In the genomic region with DNA sequence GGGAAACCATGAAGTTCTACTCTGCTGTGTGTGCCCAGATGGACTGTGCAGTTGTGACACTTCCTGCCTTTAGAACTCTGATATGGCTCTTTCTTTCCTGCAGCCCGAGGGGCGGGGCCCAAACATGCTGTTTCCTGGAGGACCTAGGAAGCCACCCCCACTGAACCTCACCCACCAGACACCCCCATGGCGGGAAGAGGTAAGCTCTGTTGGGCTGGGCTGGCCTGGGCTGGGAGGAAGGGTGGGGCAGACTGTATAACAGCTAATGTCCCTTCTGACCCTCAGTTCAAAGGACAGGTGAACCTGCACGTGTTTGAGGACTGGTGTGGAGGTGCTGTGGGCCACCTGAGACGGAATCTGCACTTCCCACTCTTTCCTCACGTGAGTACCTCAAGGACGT, we compare ENCODE assay signal across 15 mouse cellular contexts. TPM values are rescaled to one million over a fixed set of nuclear protein-coding genes. Genes with fewer than 3 reads are reported as not detected.
A peak's percentile ranks its signal among the peaks of the same experiment; 100 is the strongest.
DNase-seq lines count a peak whose midpoint lies in the region; ATAC-seq and TF ChIP-seq lines count a peak whose summit lies in the region.
"Had no signal": no experiment of that assay in that cellular context is flagged by ENCODE, and none has a peak within 500 bp of the region (broad histone marks: within the 10 kb centered on the region; RNA-seq: fewer than 3 reads in every experiment).

No protein-coding gene starts in this region.

- peak overlapping the region; percentile 43 for H3K4me3 ChIP-seq in E14TG2a.4 (replicated peaks; ENCODE audit: low read length)
- no peak overlapping the region for H3K4me3 ChIP-seq in intestine, embryonic 14.5 days (ENCODE audit: low read depth, low read length)
- H3K4me3 ChIP-seq in midbrain, embryonic 11.5 days (ENCODE audit: low read depth, low read length), result no peak overlapping the region
- H3K4me3 ChIP-seq: hindbrain, embryonic 12.5 days had no signal

- H3K4me2 ChIP-seq in intestine, embryonic 14.5 days (ENCODE audit: low read length), result no peak overlapping the region
- H3K4me2 ChIP-seq in midbrain, embryonic 11.5 days, result no peak overlapping the region
- H3K4me2 ChIP-seq: hindbrain, embryonic 12.5 days had no signal

- WGBS in intestine, embryonic 14.5 days, result 68% methylated on average over 7 of the region's 7 CpGs
- WGBS in midbrain, embryonic 11.5 days, result 85% methylated on average over 7 of the region's 7 CpGs

- ATAC-seq in intestine, embryonic 14.5 days (replicated peaks; ENCODE audit: low FRiP score, low TSS enrichment, low read depth), result peak; percentile 20; the same call in 1 of the 2 replicates
- ATAC-seq in megakaryocyte, adult 5-6 weeks (ENCODE audit: poor library complexity, severe bottlenecking), result peak; percentile 80
- ATAC-seq in midbrain, embryonic 11.5 days (ENCODE audit: low FRiP score), result no peak

- 0 out of 2 replicates have a peak, but pooled peaks cover 5% of the 10 kb centered on the region for H3K27me3 ChIP-seq in E14TG2a.4 (ENCODE audit: insufficient read depth, low read length)
- no peaks in the 10 kb centered on the region for H3K27me3 ChIP-seq in intestine, embryonic 14.5 days (replicated peaks; ENCODE audit: control insufficient read depth, insufficient read depth, low read length)
- H3K27me3 ChIP-seq in midbrain, embryonic 11.5 days (ENCODE audit: control insufficient read depth, insufficient read depth, low read length), result no peaks in the 10 kb centered on the region
- H3K27me3 ChIP-seq: hindbrain, embryonic 12.5 days had no signal

- no peak for TF ChIP-seq CTCF in E14TG2a.4 (conservative IDR thresholded peaks at IDR 0.05; ENCODE audit: low read length)

- no peak overlapping the region for H3K27ac ChIP-seq in intestine, embryonic 14.5 days (ENCODE audit: low read depth)
- no peak overlapping the region for H3K27ac ChIP-seq in midbrain, embryonic 11.5 days (ENCODE audit: low read depth, low read length)
- H3K27ac ChIP-seq: hindbrain, embryonic 12.5 days had no signal

- H3K4me1 ChIP-seq in E14TG2a.4 (replicated peaks; ENCODE audit: low read depth, low read length), result peaks cover 90% of the 10 kb centered on the region
- H3K4me1 ChIP-seq in intestine, embryonic 14.5 days (replicated peaks; ENCODE audit: control insufficient read depth, insufficient read depth, low read length), result peaks cover 15% of the 10 kb centered on the region; the same call in 1 of the 2 replicates
- peaks cover 11% of the 10 kb centered on the region for H3K4me1 ChIP-seq in midbrain, embryonic 11.5 days (ENCODE audit: control insufficient read depth, insufficient read depth, low read length)

- H3K9me3 ChIP-seq in E14TG2a.4 (ENCODE audit: low read length), result no peaks in the 10 kb centered on the region
- H3K9me3 ChIP-seq in intestine, embryonic 14.5 days (ENCODE audit: control insufficient read depth, low read length), result no peaks in the 10 kb centered on the region
- no peaks in the 10 kb centered on the region for H3K9me3 ChIP-seq in midbrain, embryonic 11.5 days (ENCODE audit: control insufficient read depth, low read length)
- H3K9me3 ChIP-seq: hindbrain, embryonic 12.5 days had no signal

- H3K9ac ChIP-seq in intestine, embryonic 14.5 days (ENCODE audit: low read length), result no peak overlapping the region
- no peak overlapping the region for H3K9ac ChIP-seq in midbrain, embryonic 11.5 days (ENCODE audit: low read length)
- H3K9ac ChIP-seq: hindbrain, embryonic 12.5 days had no signal

- H3K36me3 ChIP-seq in E14TG2a.4 (ENCODE audit: insufficient read depth, low read length), result peaks cover 71% of the 10 kb centered on the region
- H3K36me3 ChIP-seq in intestine, embryonic 14.5 days (ENCODE audit: control insufficient read depth, insufficient read depth, low read length), result peaks cover 23% of the 10 kb centered on the region
- peaks cover 14% of the 10 kb centered on the region; the same call in 1 of the 2 replicates for H3K36me3 ChIP-seq in midbrain, embryonic 11.5 days (ENCODE audit: control insufficient read depth, insufficient read depth, low read length)

- peak; percentile 2 for DNase-seq in adrenal gland, postnatal 14 days
- DNase-seq in adrenal gland, postnatal 10 days, result no peak
- no peak for DNase-seq in intestine, embryonic 14.5 days (ENCODE audit: low spot score)
- no peak for DNase-seq in midbrain, embryonic 11.5 days (ENCODE audit: low spot score, missing footprints)
- DNase-seq in embryo, embryonic 9.5 days (ENCODE audit: extremely low spot score), result no peak
- no peak for DNase-seq in right cerebral cortex, postnatal 36 days (ENCODE audit: low spot score in 2 of 2)
- DNase-seq: cerebellum, adult 2 months had no signal

RNA-seq across cellular contexts. Expression of a gene that starts 3.3 kb away (rescaled TPM):
- 1.4 and 2.7 TPM in 2 replicates for total RNA-seq in adrenal gland, postnatal 14 days (2021)
- 1 to 10 TPM; 2.0 to 5.1 TPM for total RNA-seq in adrenal gland, postnatal 10 days (2021)
- 9.2 and 13.6 TPM in 2 replicates for polyA plus RNA-seq in intestine, embryonic 14.5 days (2014; fragmentation: Nextera tagmentation; extraction: Ambion mirVana)
- total RNA-seq in megakaryocyte, adult 5-6 weeks (2015), result 1.5 and 3.0 TPM in 2 replicates
- total RNA-seq in megakaryocyte, adult 5-6 weeks (2017), result 1.7 and 2.5 TPM in 2 replicates
- polyA plus RNA-seq in midbrain, embryonic 11.5 days (2014; fragmentation: Nextera tagmentation; extraction: Ambion mirVana), result 18.8 and 19.5 TPM in 2 replicates
- total RNA-seq: heart, adult 8-10 months had no signal

RNA-seq across cellular contexts. Expression of a gene that starts 13.8 kb away (rescaled TPM):
- 0.96 and 3.5 TPM in 2 replicates for total RNA-seq in adrenal gland, postnatal 14 days (2021)
- 1 to 10 TPM in 1 of 2 experiments, under 1 TPM in 1; 0.94 to 1.5 TPM for total RNA-seq in adrenal gland, postnatal 10 days (2021)
- 11.6 and 14.7 TPM in 2 replicates for polyA plus RNA-seq in intestine, embryonic 14.5 days (2014; fragmentation: Nextera tagmentation; extraction: Ambion mirVana)
- 6.7 and 9.7 TPM in 2 replicates for total RNA-seq in megakaryocyte, adult 5-6 weeks (2015)
- 3.8 and 6.1 TPM in 2 replicates for total RNA-seq in megakaryocyte, adult 5-6 weeks (2017)
- polyA plus RNA-seq in midbrain, embryonic 11.5 days (2014; fragmentation: Nextera tagmentation; extraction: Ambion mirVana), result 0.82 and 0.84 TPM in 2 replicates
- total RNA-seq: left cerebral cortex, postnatal 10 days had no signal

RNA-seq across cellular contexts. Expression of a gene that starts 35.2 kb away (rescaled TPM):
- total RNA-seq in adrenal gland, postnatal 14 days (2021), result not detected in 2 replicates
- total RNA-seq in adrenal gland, postnatal 10 days (2021), result not detected
- polyA plus RNA-seq in intestine, embryonic 14.5 days (2014; fragmentation: Nextera tagmentation; extraction: Ambion mirVana), result not detected in 2 replicates
- not detected in 2 replicates for total RNA-seq in megakaryocyte, adult 5-6 weeks (2015)
- not detected in 2 replicates for total RNA-seq in megakaryocyte, adult 5-6 weeks (2017)
- not detected in 2 replicates for polyA plus RNA-seq in midbrain, embryonic 11.5 days (2014; fragmentation: Nextera tagmentation; extraction: Ambion mirVana)
- total RNA-seq: heart, adult 8-10 months; left cerebral cortex, postnatal 10 days had no signal
- polyA plus RNA-seq: cerebellum, adult 2 months; embryonic facial prominence, embryonic 14.5 days; hindbrain, embryonic 12.5 days; lung, embryonic 16.5 days; urinary bladder, adult 2 months had no signal

RNA-seq across cellular contexts. Expression of a gene that starts 36.2 kb away (rescaled TPM):
- 7.5 and 10.0 TPM in 2 replicates for total RNA-seq in adrenal gland, postnatal 14 days (2021)
- total RNA-seq in adrenal gland, postnatal 10 days (2021), result 10 to 100 TPM in 1 of 2 experiments, 1 to 10 TPM in 1; 8.3 to 10.6 TPM
- polyA plus RNA-seq in intestine, embryonic 14.5 days (2014; fragmentation: Nextera tagmentation; extraction: Ambion mirVana), result 10.6 and 11.2 TPM in 2 replicates
- 7.5 and 9.3 TPM in 2 replicates for total RNA-seq in megakaryocyte, adult 5-6 weeks (2015)
- 7.7 and 8.2 TPM in 2 replicates for total RNA-seq in megakaryocyte, adult 5-6 weeks (2017)
- polyA plus RNA-seq in midbrain, embryonic 11.5 days (2014; fragmentation: Nextera tagmentation; extraction: Ambion mirVana), result 1.2 and 1.8 TPM in 2 replicates

RNA-seq across cellular contexts. Expression of a gene that starts 46.5 kb away (rescaled TPM):
- total RNA-seq in adrenal gland, postnatal 14 days (2021), result 0.89 and 1.4 TPM in 2 replicates
- total RNA-seq in adrenal gland, postnatal 10 days (2021), result 1 to 10 TPM; 1.7 to 3.2 TPM
- 0.78 and 1.2 TPM in 2 replicates for polyA plus RNA-seq in intestine, embryonic 14.5 days (2014; fragmentation: Nextera tagmentation; extraction: Ambion mirVana)
- total RNA-seq in megakaryocyte, adult 5-6 weeks (2015), result 1,773 and 2,031 TPM in 2 replicates
- 1,518 and 1,657 TPM in 2 replicates for total RNA-seq in megakaryocyte, adult 5-6 weeks (2017)
- not detected in 2 replicates for polyA plus RNA-seq in midbrain, embryonic 11.5 days (2014; fragmentation: Nextera tagmentation; extraction: Ambion mirVana)
- total RNA-seq: left cerebral cortex, postnatal 10 days had no signal
- polyA plus RNA-seq: hindbrain, embryonic 12.5 days had no signal
